Mouse (Mus musculus): Measurements from ENCODE around the gene Gm12166. TPM values are rescaled to one million over a fixed set of nuclear protein-coding genes. Genes with fewer than 3 reads are reported as not detected.

Gene Gm12166
- polyA plus RNA-seq, 1 experiment = 25.3 TPM

- Histone ChIP-seq H3K27ac (ENCODE audit: insufficient read depth, low read depth, low read length) (no peak overlapping the region), H3K4me1 (ENCODE audit: control insufficient read depth, insufficient read depth, insufficient read length, low read length) (no peaks in the 10 kb centered on the region), H3K4me3 (ENCODE audit: low read depth, low read length) (no peak overlapping the region), H3K36me3 (ENCODE audit: control insufficient read depth, insufficient read depth, low read length) (no peaks in the 10 kb centered on the region), H3K27me3 (ENCODE audit: control insufficient read depth, insufficient read depth, low read length) (no peaks in the 10 kb centered on the region)
- no peak for TF ChIP-seq CTCF (IDR thresholded peaks at IDR 0.05; ENCODE audit: extremely low read depth, insufficient read length, insufficient replicate concordance, low read depth, low read length)
- no peak for TF ChIP-seq POLR2A (IDR thresholded peaks at IDR 0.05; ENCODE audit: low read depth, low read length)
- WGBS = 72% methylated on average over 2 of the region's 2 CpGs
Observed at GRCm38 (mm10) chr11:46030026-46030425, 22.1 kb downstream of the Gm12166 start.

GRCm38 (mm10) chr11:46029485-46029884, 22.6 kb downstream of the Gm12166 start:
- no peaks in the 10 kb centered on the region for H3K27me3 ChIP-seq (ENCODE audit: control insufficient read depth, insufficient read depth, low read length)
- no peaks in the 10 kb centered on the region for H3K4me1 ChIP-seq (ENCODE audit: control insufficient read depth, insufficient read depth, insufficient read length, low read length)
- H3K4me3 ChIP-seq (ENCODE audit: low read depth, low read length) = no peak overlapping the region
- no peak overlapping the region for H3K27ac ChIP-seq (ENCODE audit: insufficient read depth, low read depth, low read length)
- 75% methylated on average over 2 of the region's 2 CpGs for WGBS
- no peaks in the 10 kb centered on the region for H3K36me3 ChIP-seq (ENCODE audit: control insufficient read depth, insufficient read depth, low read length)
- no peak for TF ChIP-seq POLR2A (IDR thresholded peaks at IDR 0.05; ENCODE audit: low read depth, low read length)
- no peak for TF ChIP-seq CTCF (IDR thresholded peaks at IDR 0.05; ENCODE audit: extremely low read depth, insufficient read length, insufficient replicate concordance, low read depth, low read length)

- H3K27me3 ChIP-seq (ENCODE audit: control insufficient read depth, insufficient read depth, low read length) = no peaks in the 10 kb centered on the region
- no peaks in the 10 kb centered on the region for H3K4me1 ChIP-seq (ENCODE audit: control insufficient read depth, insufficient read depth, insufficient read length, low read length)
- no peak for TF ChIP-seq CTCF (IDR thresholded peaks at IDR 0.05; ENCODE audit: extremely low read depth, insufficient read length, insufficient replicate concordance, low read depth, low read length)
- no peak for TF ChIP-seq POLR2A (IDR thresholded peaks at IDR 0.05; ENCODE audit: low read depth, low read length)
- no peak overlapping the region for H3K27ac ChIP-seq (ENCODE audit: insufficient read depth, low read depth, low read length)
- no peak overlapping the region for H3K4me3 ChIP-seq (ENCODE audit: low read depth, low read length)
- 80% methylated on average over 6 of the region's 6 CpGs for WGBS
- no peaks in the 10 kb centered on the region for H3K36me3 ChIP-seq (ENCODE audit: control insufficient read depth, insufficient read depth, low read length)
Observed at GRCm38 (mm10) chr11:46027952-46028814, 23.9 kb downstream of the Gm12166 start.

- TF ChIP-seq CTCF (IDR thresholded peaks at IDR 0.05; ENCODE audit: extremely low read depth, insufficient read length, insufficient replicate concordance, low read depth, low read length) = no peak
- TF ChIP-seq POLR2A (IDR thresholded peaks at IDR 0.05; ENCODE audit: low read depth, low read length) = no peak
- Histone ChIP-seq H3K4me3 (ENCODE audit: low read depth, low read length) (no peak overlapping the region), H3K36me3 (ENCODE audit: control insufficient read depth, insufficient read depth, low read length) (no peaks in the 10 kb centered on the region), H3K27me3 (ENCODE audit: control insufficient read depth, insufficient read depth, low read length) (no peaks in the 10 kb centered on the region), H3K27ac (ENCODE audit: insufficient read depth, low read depth, low read length) (no peak overlapping the region), H3K4me1 (ENCODE audit: control insufficient read depth, insufficient read depth, insufficient read length, low read length) (no peaks in the 10 kb centered on the region)
- WGBS = 61% methylated on average over 7 of the region's 7 CpGs
Observed at GRCm38 (mm10) chr11:46025962-46026392, 26.1 kb downstream of the Gm12166 start.

GRCm38 (mm10) chr11:46022983-46023382, 29.1 kb downstream of the Gm12166 start:
- TF ChIP-seq CTCF (IDR thresholded peaks at IDR 0.05; ENCODE audit: extremely low read depth, insufficient read length, insufficient replicate concordance, low read depth, low read length) (no peak), POLR2A (IDR thresholded peaks at IDR 0.05; ENCODE audit: low read depth, low read length) (no peak)
- no peak overlapping the region for H3K4me3 ChIP-seq (ENCODE audit: low read depth, low read length)
- no peak overlapping the region for H3K27ac ChIP-seq (ENCODE audit: insufficient read depth, low read depth, low read length)
- H3K36me3 ChIP-seq (ENCODE audit: control insufficient read depth, insufficient read depth, low read length) = no peaks in the 10 kb centered on the region
- H3K4me1 ChIP-seq (ENCODE audit: control insufficient read depth, insufficient read depth, insufficient read length, low read length) = no peaks in the 10 kb centered on the region
- WGBS = 70% methylated on average over 6 of the region's 6 CpGs
- H3K27me3 ChIP-seq (ENCODE audit: control insufficient read depth, insufficient read depth, low read length) = no peaks in the 10 kb centered on the region

- TF ChIP-seq CTCF (IDR thresholded peaks at IDR 0.05; ENCODE audit: extremely low read depth, insufficient read length, insufficient replicate concordance, low read depth, low read length) (no peak), POLR2A (IDR thresholded peaks at IDR 0.05; ENCODE audit: low read depth, low read length) (no peak)
Observed at GRCm38 (mm10) chr11:46021850-46022249, 30.3 kb downstream of the Gm12166 start.

GRCm38 (mm10) chr11:46020246-46020645, 31.9 kb downstream of the Gm12166 start:
- no peaks in the 10 kb centered on the region for H3K4me1 ChIP-seq (ENCODE audit: control insufficient read depth, insufficient read depth, insufficient read length, low read length)
- no peaks in the 10 kb centered on the region for H3K36me3 ChIP-seq (ENCODE audit: control insufficient read depth, insufficient read depth, low read length)
- no peak overlapping the region for H3K4me3 ChIP-seq (ENCODE audit: low read depth, low read length)
- H3K27me3 ChIP-seq (ENCODE audit: control insufficient read depth, insufficient read depth, low read length) = no peaks in the 10 kb centered on the region; the same call in 1 of the 2 replicates
- TF ChIP-seq POLR2A (IDR thresholded peaks at IDR 0.05; ENCODE audit: low read depth, low read length) (no peak), CTCF (IDR thresholded peaks at IDR 0.05; ENCODE audit: extremely low read depth, insufficient read length, insufficient replicate concordance, low read depth, low read length) (no peak)
- no peak overlapping the region for H3K27ac ChIP-seq (ENCODE audit: insufficient read depth, low read depth, low read length)
- WGBS = 72% methylated on average over 1 of the region's 1 CpGs

More at GRCm38 (mm10) chr11:46021850-46022249, 30.3 kb downstream of the Gm12166 start:
- Histone ChIP-seq H3K36me3 (ENCODE audit: control insufficient read depth, insufficient read depth, low read length) (no peaks in the 10 kb centered on the region), H3K27ac (ENCODE audit: insufficient read depth, low read depth, low read length) (no peak overlapping the region), H3K4me3 (ENCODE audit: low read depth, low read length) (no peak overlapping the region), H3K27me3 (ENCODE audit: control insufficient read depth, insufficient read depth, low read length) (no peaks in the 10 kb centered on the region; the same call in 1 of the 2 replicates), H3K4me1 (ENCODE audit: control insufficient read depth, insufficient read depth, insufficient read length, low read length) (no peaks in the 10 kb centered on the region)
